Mouse (Mus musculus) hematopoietic stem cell, adult 5-6 weeks (primary cell): ENCODE data around the gene Ccl9. TPM values are rescaled to one million over a fixed set of nuclear protein-coding genes. Genes with fewer than 3 reads are reported as not detected.
"Not testable (repeated sequence)": the region's sequence is repeated elsewhere in the genome, so short reads cannot be mapped to it uniquely, and the experiment has no call there.

ENCODE experiments used
- ATAC-seq, 2 experiments: fragments of 125-278 bp in 1 of 2; replicated peaks in 1 of 2; 2 replicates each; pipeline ENCODE4 v1.8.0; 2016 to 2017; ENCODE audit warnings: inconsistent platforms in 2 of 2, mild to moderate bottlenecking in 2 of 2, moderate number of reproducible peaks in 2 of 2, low read depth in 1 of 2, moderate TSS enrichment in 1 of 2; ENCODE audit not compliant: low FRiP score in 2 of 2, poor library complexity in 2 of 2, severe bottlenecking in 2 of 2, insufficient read depth in 1 of 2, low TSS enrichment in 1 of 2
- total RNA-seq: library from RNA; stranded (forward); fragments of 172-1452, 232-1000 nt; gene quantifications from 2 replicates; pipeline ENCODE4 v1.2.3, GENCODE M21; 2017

Gene Ccl9
- total RNA-seq, 1 experiment from 2014 or later = 43.8 TPM

- no peak for ATAC-seq
Measured at GRCm38 (mm10) chr11:83557074-83557473, 21.4 kb downstream of the Ccl9 start.

DNA sequence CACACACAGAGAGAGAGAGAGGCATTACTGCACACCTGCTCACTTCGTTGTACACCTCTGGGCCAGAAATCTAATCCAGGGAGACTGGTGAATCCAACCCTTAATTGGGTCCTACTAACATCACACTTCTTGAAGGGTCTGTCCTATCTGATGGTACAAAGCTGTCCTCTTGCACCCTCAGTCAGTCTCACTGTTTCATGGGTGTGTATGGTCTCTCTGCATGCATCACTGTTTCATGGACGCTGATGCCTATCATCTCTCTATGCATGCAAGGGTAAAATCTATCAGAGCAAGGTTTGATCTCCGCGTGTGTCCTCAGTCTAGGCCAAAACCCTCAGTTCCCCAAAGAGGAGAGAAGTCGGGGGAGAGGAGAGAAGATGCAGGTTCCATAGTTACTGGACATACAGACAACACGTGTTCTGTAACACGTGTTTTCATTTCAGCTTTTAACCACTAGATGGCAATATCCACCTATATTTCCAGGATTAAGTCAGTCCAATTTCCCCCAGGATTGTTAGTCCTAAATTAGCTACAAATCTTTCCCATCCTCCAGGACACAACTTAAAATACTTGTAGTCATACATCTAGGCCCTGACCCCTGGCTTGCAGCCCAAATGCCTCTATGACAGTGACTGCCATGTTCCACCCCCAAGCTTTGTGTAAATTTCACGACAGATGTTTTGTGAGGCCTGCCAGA, 22.2 kb downstream of the Ccl9 start:
- ATAC-seq = peak; percentile 46 to 51; a peak in 2 of 4 replicates

GRCm38 (mm10) chr11:83551668-83552067, 26.8 kb downstream of the Ccl9 start:
- ATAC-seq = no peak

- ATAC-seq = not testable (repeated sequence)
Measured at GRCm38 (mm10) chr11:83551037-83551436, 27.4 kb downstream of the Ccl9 start.

- ATAC-seq = peak; percentile 58 to 93
Measured at GRCm38 (mm10) chr11:83550186-83550632, 28.2 kb downstream of the Ccl9 start.

- peak; percentile 19 to 56; a peak in 2 of 4 replicates for ATAC-seq
Measured at GRCm38 (mm10) chr11:83544214-83544613, 34.2 kb downstream of the Ccl9 start.

DNA sequence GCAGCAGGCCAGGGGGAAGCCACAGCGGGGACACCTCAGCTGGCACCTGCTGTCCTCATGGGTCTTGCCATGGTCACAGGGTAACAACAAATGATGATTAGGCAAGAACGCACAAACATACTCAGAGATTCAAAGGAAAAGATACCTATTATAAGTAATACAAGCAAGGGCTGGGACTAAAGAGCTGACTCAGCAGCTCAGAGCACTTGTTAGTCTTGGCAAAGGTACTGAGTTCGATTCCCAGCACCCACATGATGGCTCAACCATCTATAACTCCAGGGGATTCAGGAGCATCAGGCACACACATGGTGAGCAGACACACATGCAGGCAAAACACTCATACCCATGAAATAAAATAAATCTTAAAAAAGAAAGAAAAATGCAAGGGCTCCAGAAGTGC, 37.0 kb downstream of the Ccl9 start:
- ATAC-seq = no peak; a peak in 1 of 4 replicates

DNA sequence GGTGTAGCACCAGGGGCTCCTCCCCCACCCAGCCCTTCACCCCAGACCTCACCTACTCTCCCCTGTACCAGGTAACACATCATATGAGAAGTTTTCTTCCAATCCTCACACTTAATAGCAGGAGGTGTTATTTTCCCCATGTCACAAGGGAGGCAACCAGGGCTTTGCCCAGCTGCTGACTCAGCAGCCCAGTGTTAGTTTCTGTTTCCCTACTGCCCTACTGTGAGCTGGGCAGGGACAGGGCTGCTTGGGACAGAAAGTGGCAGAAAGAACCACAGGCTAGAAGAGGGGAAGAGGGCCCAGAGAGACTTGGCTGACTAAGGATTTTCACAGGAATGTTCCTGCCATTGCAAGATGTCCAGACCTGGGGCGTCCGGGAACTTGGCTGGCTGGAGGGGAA, 37.5 kb downstream of the Ccl9 start:
- ATAC-seq = peak in 1 of 2 experiments; percentile 44; a peak in 1 of 4 replicates

- ATAC-seq = no peak
Measured at GRCm38 (mm10) chr11:83538705-83539314, 39.6 kb downstream of the Ccl9 start.

DNA sequence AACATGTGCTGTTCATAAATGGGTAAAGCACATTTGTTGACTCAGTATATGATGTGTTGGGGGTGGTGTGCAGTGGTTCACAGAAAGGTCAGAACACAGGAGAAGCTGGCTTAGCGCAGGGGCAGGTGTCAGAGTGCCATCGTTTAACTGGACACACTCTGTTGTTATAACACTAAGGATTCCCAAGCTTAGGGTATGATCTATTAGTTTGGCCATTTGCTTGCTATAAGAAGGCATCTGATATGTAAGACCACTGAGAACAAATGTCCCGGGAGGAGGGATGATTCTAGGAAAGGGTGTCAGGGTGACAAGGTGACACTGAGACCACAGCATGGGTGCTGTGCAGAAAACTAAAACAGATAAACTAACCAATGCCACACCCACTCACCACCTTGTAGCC, 41.6 kb downstream of the Ccl9 start:
- ATAC-seq = no peak

DNA sequence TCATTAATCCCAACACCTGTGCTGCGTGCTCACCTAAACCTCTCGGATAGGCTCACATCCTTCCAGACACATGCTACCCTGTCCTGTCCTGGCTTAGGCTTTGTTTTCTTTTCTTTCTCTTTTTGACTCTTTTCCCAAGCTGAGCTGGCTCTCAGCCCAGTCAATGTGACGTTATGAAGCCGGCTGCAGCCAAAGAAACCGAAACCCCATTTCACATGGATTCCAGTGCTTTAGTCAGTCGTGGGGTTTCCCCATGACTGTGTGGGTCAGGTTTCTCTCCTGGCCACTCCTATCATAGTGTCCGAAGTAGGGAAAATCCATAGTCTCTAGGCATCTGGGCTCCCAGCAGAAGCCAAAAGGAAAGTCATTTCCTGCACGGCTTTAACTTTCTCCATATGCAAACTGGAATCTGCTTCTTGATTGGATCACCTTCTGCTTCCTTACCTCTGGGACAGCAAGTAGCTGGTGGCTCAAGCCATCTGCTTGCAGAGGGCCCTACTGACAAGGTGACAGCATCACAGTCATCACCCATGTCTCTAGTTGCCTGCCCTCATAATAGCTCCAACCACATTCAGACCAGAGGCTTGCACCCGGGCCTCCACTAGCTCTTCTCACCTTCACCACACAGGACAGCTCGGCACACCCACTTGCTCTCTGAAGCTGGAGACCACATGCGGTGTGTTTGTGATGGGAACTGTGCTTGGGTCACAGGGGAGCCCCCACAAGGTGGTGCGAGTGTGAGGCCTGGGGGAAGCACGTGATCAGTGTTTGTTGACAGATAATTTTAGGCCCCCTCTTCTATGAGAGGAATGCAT, 43.6 kb downstream of the Ccl9 start:
- ATAC-seq = peak in 1 of 2 experiments; percentile 53; a peak in 2 of 4 replicates

DNA sequence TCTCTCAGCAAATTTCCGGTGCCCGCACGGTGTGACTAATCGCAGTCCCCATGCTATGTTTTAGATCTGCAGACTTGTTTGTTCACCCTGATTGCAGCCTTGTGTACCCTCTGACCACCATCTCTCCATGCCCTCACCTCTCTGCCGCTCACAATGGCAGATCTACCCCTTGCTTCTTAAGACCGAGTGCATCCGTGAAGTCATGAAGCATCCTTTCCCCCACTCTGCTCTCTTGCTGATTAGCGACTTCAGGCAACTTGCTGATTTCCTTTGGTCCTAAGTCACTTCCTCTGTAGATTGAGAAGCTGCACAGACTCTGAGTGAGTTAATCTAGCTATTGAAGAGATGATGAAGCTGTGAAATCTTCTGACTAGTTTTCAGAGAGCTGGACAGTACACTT, 44.3 kb downstream of the Ccl9 start:
- no peak for ATAC-seq

DNA sequence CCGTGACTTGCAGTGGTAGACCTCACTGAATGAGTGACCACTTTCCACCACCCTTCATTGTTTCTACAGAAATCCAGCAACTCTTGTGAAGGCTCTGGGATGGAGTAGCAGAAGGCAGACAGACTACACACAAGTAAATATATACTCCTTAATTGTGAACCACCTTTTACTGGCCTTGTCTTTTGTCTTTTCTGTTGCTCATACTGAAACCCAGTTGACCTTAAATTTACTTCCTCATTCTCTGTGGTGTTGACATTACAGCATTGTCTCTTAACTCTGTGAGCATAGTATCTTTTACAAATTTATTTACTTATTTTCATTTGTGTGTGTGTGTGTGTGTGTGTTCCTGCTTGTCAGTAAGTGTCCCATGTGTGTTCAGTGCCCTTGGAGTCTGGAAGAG, 45.2 kb downstream of the Ccl9 start:
- no peak for ATAC-seq

DNA sequence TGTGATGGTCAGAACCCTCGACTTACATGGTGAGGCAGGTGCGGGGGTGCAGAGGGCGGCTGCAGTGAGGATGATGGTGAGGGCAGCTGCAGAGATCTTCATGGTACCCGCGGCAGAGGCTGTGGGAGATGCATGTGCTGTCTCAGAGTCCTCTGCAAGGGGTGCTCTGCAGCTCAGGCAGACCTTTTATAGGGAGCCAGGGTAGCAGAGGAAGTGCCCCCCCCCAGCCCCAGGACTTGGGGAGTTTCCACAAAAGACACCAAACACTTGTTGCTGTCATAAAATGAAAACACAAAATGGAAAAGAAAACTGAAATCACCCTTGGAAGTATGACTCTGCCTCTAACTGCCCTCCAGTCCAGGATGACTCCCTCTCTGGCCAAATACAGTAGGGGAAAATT, 48.1 kb downstream of the Ccl9 start, which contains the start of gene Ccl5:
Ccl5 (minus strand) TSS at position 159 of the 400 bp plus-strand sequence.
- no peak for ATAC-seq

GRCm38 (mm10) chr11:83529024-83529423, 49.4 kb downstream of the Ccl9 start:
- no peak for ATAC-seq
